Mouse (Mus musculus): ENCODE measurements around the gene Arih2.
A peak's percentile ranks its signal among the peaks of the same experiment; 100 is the strongest.

DNA sequence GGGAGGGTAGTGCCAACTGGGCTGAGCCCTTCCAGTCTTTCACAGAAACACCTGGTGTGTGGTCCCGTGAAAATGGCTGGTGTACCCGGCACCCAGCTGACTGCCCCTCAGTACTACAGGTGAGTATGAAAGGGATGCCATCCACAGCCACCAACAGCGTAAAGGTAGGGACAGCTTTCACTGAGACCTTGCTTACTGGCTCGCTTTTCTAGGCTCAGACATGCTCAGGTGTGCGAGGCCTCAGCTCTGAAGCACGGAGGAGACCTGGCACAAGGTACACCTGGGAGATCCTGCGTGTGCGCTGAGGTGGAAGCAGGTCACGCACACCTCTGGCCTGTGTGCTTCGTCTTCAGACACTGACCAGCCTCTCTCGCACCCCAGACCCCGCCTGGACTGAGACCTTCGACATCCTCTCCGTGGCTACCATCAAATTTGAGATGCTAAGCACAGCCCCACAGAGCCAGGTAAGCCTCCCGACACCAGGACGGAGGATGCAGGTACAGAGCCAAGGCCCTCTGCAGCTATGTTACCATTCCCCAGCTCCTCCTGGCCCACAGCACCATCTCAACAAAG lies 77.7 kb downstream of the Arih2 start:
- TF ChIP-seq CTCF (IDR thresholded peaks at IDR 0.05; ENCODE audit: extremely low read depth, insufficient read depth, low read length) (no peak), POLR2A (IDR thresholded peaks at IDR 0.05; ENCODE audit: extremely low read depth, insufficient read depth, low read length) (peak; percentile 10; the same call in 1 of the 2 replicates)
